In genomic region chr19:34729505-34729904, GRCm38 (mm10) we compare ENCODE assay signal across 22 mouse cellular contexts. TPM values are rescaled to one million over a fixed set of nuclear protein-coding genes. Genes with fewer than 3 reads are reported as not detected.
"Had no signal": no experiment of that assay in that cellular context is flagged by ENCODE, and none has a peak within 500 bp of the region (broad histone marks: within the 10 kb centered on the region; RNA-seq: fewer than 3 reads in every experiment).

No protein-coding gene starts in this region.

- ATAC-seq: liver, postnatal 0 days; lung, postnatal 0 days; midbrain, embryonic 16.5 days had no signal

- H3K36me3 ChIP-seq: liver, embryonic 15.5 days; lung, embryonic 15.5 days; midbrain, embryonic 10.5 days; midbrain, embryonic 12.5 days; neural tube, embryonic 12.5 days had no signal

- H3K4me1 ChIP-seq: midbrain, embryonic 10.5 days; midbrain, embryonic 12.5 days; neural tube, embryonic 12.5 days had no signal

- DNase-seq: liver, postnatal 0 days; lung, adult 2 months; lung, postnatal 14 days; lung, postnatal 36 days; midbrain, embryonic 14.5 days; right cerebral cortex, postnatal 14 days; right cerebral cortex, postnatal 4 days; spleen, adult 18-20 months; thymus, adult 18-20 months; thymus, postnatal 14 days; thymus, postnatal 36 days had no signal

- H3K27ac ChIP-seq: liver, embryonic 15.5 days; lung, embryonic 15.5 days; midbrain, embryonic 10.5 days; midbrain, embryonic 12.5 days; neural tube, embryonic 12.5 days had no signal

- H3K4me3 ChIP-seq: liver, embryonic 15.5 days; lung, embryonic 15.5 days; midbrain, embryonic 10.5 days; midbrain, embryonic 12.5 days; myocyte; neural tube, embryonic 12.5 days had no signal

RNA-seq across cellular contexts. Expression of gene Slc16a12, which starts 17.6 kb away (rescaled TPM):
- total RNA-seq: megakaryocyte, adult 5-6 weeks; megakaryocyte-erythroid progenitor cell, adult 5-6 weeks; neutrophil, adult 5-6 weeks had no signal
